Mouse (Mus musculus): Measurements from ENCODE around the gene Astn2. TPM values are rescaled to one million over a fixed set of nuclear protein-coding genes. Genes with fewer than 3 reads are reported as not detected.

Gene Astn2
- polyA plus RNA-seq, 1 experiment from 2014 or later = 0.55 TPM

GRCm38 (mm10) chr4:65807341-65807740 lies 597.1 kb downstream of the Astn2 start:
- 76% methylated on average over 3 of the region's 3 CpGs for WGBS
- Histone ChIP-seq H3K27ac (no peak overlapping the region), H3K4me3 (replicated peaks) (no peak overlapping the region), H3K4me1 (replicated peaks) (no peaks in the 10 kb centered on the region), H3K4me2 (replicated peaks) (no peak overlapping the region), H3K36me3 (no peaks in the 10 kb centered on the region), H3K27me3 (replicated peaks) (no peaks in the 10 kb centered on the region), H3K9me3 (no peaks in the 10 kb centered on the region), H3K9ac (no peak overlapping the region)
- no peak for ATAC-seq

GRCm38 (mm10) chr4:65801204-65801603 lies 603.2 kb downstream of the Astn2 start:
- Histone ChIP-seq H3K4me3 (replicated peaks) (no peak overlapping the region), H3K9ac (no peak overlapping the region), H3K36me3 (no peaks in the 10 kb centered on the region), H3K27ac (no peak overlapping the region), H3K4me1 (replicated peaks) (no peaks in the 10 kb centered on the region), H3K4me2 (replicated peaks) (no peak overlapping the region), H3K27me3 (replicated peaks) (no peaks in the 10 kb centered on the region), H3K9me3 (no peaks in the 10 kb centered on the region)
- no peak for ATAC-seq
- WGBS = 69% methylated on average over 3 of the region's 3 CpGs

GRCm38 (mm10) chr4:65791051-65791450 lies 613.4 kb downstream of the Astn2 start:
- H3K27me3 ChIP-seq (replicated peaks) = no peaks in the 10 kb centered on the region
- H3K36me3 ChIP-seq = no peaks in the 10 kb centered on the region
- H3K9ac ChIP-seq = no peak overlapping the region
- no peak overlapping the region for H3K4me3 ChIP-seq (replicated peaks)
- no peak overlapping the region for H3K4me2 ChIP-seq (replicated peaks)
- no peaks in the 10 kb centered on the region for H3K4me1 ChIP-seq (replicated peaks)
- ATAC-seq = no peak
- no peaks in the 10 kb centered on the region for H3K9me3 ChIP-seq
- no peak overlapping the region for H3K27ac ChIP-seq

DNA sequence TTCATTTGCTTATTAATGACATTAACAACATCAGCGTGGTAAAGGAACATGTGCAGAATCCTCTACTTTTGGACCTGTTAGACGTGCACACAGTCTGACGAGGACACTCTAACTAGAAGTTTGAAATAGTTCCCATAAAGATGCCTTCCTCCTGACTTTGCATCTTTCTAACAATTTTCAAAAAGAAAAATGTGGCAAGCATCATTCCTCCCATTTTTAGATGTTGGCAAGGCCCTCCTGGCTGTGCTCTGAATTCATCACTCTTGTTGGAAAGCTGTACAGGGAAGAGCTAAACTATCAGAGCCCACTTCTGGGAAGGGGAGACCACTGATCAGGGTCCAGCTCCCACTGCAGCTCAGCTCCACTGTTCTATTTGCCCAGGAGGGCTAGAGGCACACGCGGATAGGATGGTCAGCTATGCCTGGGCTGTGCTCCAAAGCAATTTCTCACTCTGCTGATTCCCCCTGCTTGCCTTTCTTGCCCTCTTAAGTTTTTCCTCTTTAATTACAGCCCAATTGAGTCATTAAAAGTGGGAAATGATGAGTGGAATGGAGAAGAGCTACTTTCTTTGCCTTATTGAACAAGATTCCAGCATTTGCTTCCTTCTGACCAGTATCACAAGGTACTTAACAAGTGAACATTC lies 630.9 kb downstream of the Astn2 start:
- no peaks in the 10 kb centered on the region for H3K4me1 ChIP-seq (replicated peaks)
- H3K4me2 ChIP-seq (replicated peaks) = no peak overlapping the region
- H3K27ac ChIP-seq = no peak overlapping the region
- H3K27me3 ChIP-seq (replicated peaks) = no peaks in the 10 kb centered on the region
- no peaks in the 10 kb centered on the region for H3K9me3 ChIP-seq
- 79% methylated on average over 5 of the region's 5 CpGs for WGBS
- no peak overlapping the region for H3K9ac ChIP-seq
- no peak for ATAC-seq
- no peaks in the 10 kb centered on the region for H3K36me3 ChIP-seq
- no peak overlapping the region for H3K4me3 ChIP-seq (replicated peaks)

DNA sequence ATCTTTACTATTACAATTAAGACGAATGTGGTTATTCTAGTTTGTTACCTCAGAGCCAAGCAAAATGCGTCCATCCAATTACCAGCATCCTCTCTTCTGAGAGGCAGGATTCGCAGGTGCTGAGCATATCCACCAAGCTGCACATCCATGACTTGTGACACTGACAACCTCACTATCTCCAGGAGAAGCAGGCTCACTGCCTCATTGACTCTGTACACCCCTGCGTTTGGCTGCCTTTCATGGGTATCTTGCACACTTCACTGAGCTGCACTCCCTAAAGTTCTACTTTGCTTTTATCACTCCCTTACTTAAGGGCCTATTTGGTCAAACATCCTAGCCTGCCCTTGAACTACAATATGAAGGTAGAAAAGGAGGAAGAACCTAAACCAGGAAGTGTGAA lies 633.5 kb downstream of the Astn2 start:
- H3K36me3 ChIP-seq = no peaks in the 10 kb centered on the region
- WGBS = 85% methylated on average over 4 of the region's 4 CpGs
- ATAC-seq = no peak
- H3K27me3 ChIP-seq (replicated peaks) = no peaks in the 10 kb centered on the region
- H3K4me1 ChIP-seq (replicated peaks) = no peaks in the 10 kb centered on the region
- H3K4me2 ChIP-seq (replicated peaks) = no peak overlapping the region
- H3K4me3 ChIP-seq (replicated peaks) = no peak overlapping the region
- no peaks in the 10 kb centered on the region for H3K9me3 ChIP-seq
- H3K27ac ChIP-seq = no peak overlapping the region
- no peak overlapping the region for H3K9ac ChIP-seq

GRCm38 (mm10) chr4:65767919-65768318 lies 636.5 kb downstream of the Astn2 start:
- no peak overlapping the region for H3K4me2 ChIP-seq (replicated peaks)
- no peak overlapping the region for H3K27ac ChIP-seq
- no peaks in the 10 kb centered on the region for H3K9me3 ChIP-seq
- no peak for ATAC-seq
- H3K36me3 ChIP-seq = no peaks in the 10 kb centered on the region
- no peaks in the 10 kb centered on the region for H3K27me3 ChIP-seq (replicated peaks)
- 61% methylated on average over 2 of the region's 2 CpGs for WGBS
- H3K4me1 ChIP-seq (replicated peaks) = no peaks in the 10 kb centered on the region
- no peak overlapping the region for H3K4me3 ChIP-seq (replicated peaks)
- no peak overlapping the region for H3K9ac ChIP-seq

DNA sequence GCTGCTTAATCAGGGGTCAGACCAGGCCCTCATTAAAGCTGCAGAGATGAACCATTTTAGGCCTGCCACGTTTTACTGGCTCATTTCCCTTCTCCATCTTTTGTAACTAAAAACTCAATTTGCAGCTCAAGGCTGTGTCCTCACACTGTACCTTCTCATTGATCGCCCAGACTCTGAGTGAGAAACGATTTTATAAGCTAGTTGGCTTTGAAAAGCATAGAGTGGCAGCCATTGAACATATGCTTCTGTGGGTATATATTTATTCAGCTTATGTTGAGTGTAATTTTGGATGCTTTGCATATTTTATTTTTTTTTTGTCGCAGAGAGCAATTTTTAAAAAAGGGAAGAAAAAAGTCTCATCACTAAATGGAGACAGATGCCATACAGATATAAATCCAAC lies 637.0 kb downstream of the Astn2 start:
- no peaks in the 10 kb centered on the region for H3K4me1 ChIP-seq (replicated peaks)
- no peak overlapping the region for H3K9ac ChIP-seq
- WGBS = 78% methylated on average over 4 of the region's 4 CpGs
- H3K36me3 ChIP-seq = no peaks in the 10 kb centered on the region
- H3K4me2 ChIP-seq (replicated peaks) = no peak overlapping the region
- no peaks in the 10 kb centered on the region for H3K27me3 ChIP-seq (replicated peaks)
- ATAC-seq = no peak
- no peak overlapping the region for H3K27ac ChIP-seq
- no peak overlapping the region for H3K4me3 ChIP-seq (replicated peaks)
- H3K9me3 ChIP-seq = no peaks in the 10 kb centered on the region

GRCm38 (mm10) chr4:65765312-65765711 lies 639.1 kb downstream of the Astn2 start:
- Histone ChIP-seq H3K9ac (no peak overlapping the region), H3K27me3 (replicated peaks) (no peaks in the 10 kb centered on the region), H3K4me2 (replicated peaks) (no peak overlapping the region), H3K36me3 (no peaks in the 10 kb centered on the region), H3K27ac (no peak overlapping the region), H3K9me3 (no peaks in the 10 kb centered on the region), H3K4me1 (replicated peaks) (no peaks in the 10 kb centered on the region), H3K4me3 (replicated peaks) (no peak overlapping the region)
- ATAC-seq = no peak
- WGBS = 65% methylated on average over 3 of the region's 3 CpGs

GRCm38 (mm10) chr4:65764275-65764674 lies 640.1 kb downstream of the Astn2 start:
- 75% methylated on average over 4 of the region's 4 CpGs for WGBS
- Histone ChIP-seq H3K9ac (no peak overlapping the region), H3K27me3 (replicated peaks) (no peaks in the 10 kb centered on the region), H3K4me3 (replicated peaks) (no peak overlapping the region), H3K36me3 (no peaks in the 10 kb centered on the region), H3K4me2 (replicated peaks) (no peak overlapping the region), H3K9me3 (no peaks in the 10 kb centered on the region), H3K27ac (no peak overlapping the region), H3K4me1 (replicated peaks) (no peaks in the 10 kb centered on the region)
- ATAC-seq = no peak

- Histone ChIP-seq H3K9me3 (no peaks in the 10 kb centered on the region), H3K4me3 (replicated peaks) (no peak overlapping the region), H3K36me3 (no peaks in the 10 kb centered on the region), H3K9ac (no peak overlapping the region), H3K4me2 (replicated peaks) (no peak overlapping the region), H3K27ac (no peak overlapping the region), H3K27me3 (replicated peaks) (no peaks in the 10 kb centered on the region), H3K4me1 (replicated peaks) (no peaks in the 10 kb centered on the region)
- ATAC-seq = no peak
- whole genome bisulfite sequencing = 87% methylated on average over 2 of the region's 2 CpGs
Observed at GRCm38 (mm10) chr4:65763823-65764222, 640.6 kb downstream of the Astn2 start.

- Histone ChIP-seq H3K27me3 (replicated peaks) (no peaks in the 10 kb centered on the region), H3K36me3 (no peaks in the 10 kb centered on the region), H3K4me1 (replicated peaks) (no peaks in the 10 kb centered on the region), H3K9me3 (no peaks in the 10 kb centered on the region), H3K9ac (no peak overlapping the region), H3K4me2 (replicated peaks) (no peak overlapping the region), H3K4me3 (replicated peaks) (no peak overlapping the region), H3K27ac (no peak overlapping the region)
- ATAC-seq = no peak
- 71% methylated on average over 3 of the region's 3 CpGs for WGBS
Observed at GRCm38 (mm10) chr4:65762116-65762515, 642.3 kb downstream of the Astn2 start.

- H3K27ac ChIP-seq = no peak overlapping the region
- no peak overlapping the region for H3K4me2 ChIP-seq (replicated peaks)
- no peak overlapping the region for H3K9ac ChIP-seq
- no peaks in the 10 kb centered on the region for H3K27me3 ChIP-seq (replicated peaks)
- no peaks in the 10 kb centered on the region for H3K4me1 ChIP-seq (replicated peaks)
- H3K36me3 ChIP-seq = no peaks in the 10 kb centered on the region
- H3K9me3 ChIP-seq = no peaks in the 10 kb centered on the region
- WGBS = 71% methylated on average over 3 of the region's 3 CpGs
- no peak overlapping the region for H3K4me3 ChIP-seq (replicated peaks)
- ATAC-seq = no peak
Observed at GRCm38 (mm10) chr4:65761658-65762057, 642.8 kb downstream of the Astn2 start.

GRCm38 (mm10) chr4:65758875-65759201 lies 645.6 kb downstream of the Astn2 start:
- Histone ChIP-seq H3K27ac (no peak overlapping the region), H3K36me3 (no peaks in the 10 kb centered on the region), H3K4me1 (replicated peaks) (no peaks in the 10 kb centered on the region), H3K27me3 (replicated peaks) (no peaks in the 10 kb centered on the region), H3K9ac (no peak overlapping the region), H3K4me3 (replicated peaks) (no peak overlapping the region), H3K9me3 (no peaks in the 10 kb centered on the region), H3K4me2 (replicated peaks) (no peak overlapping the region)
- no peak for ATAC-seq
- 78% methylated on average over 1 of the region's 1 CpGs for WGBS

All from intestine, embryonic 15.5 days (tissue).